Mouse (Mus musculus): Measurements from ENCODE around the gene Rai14. TPM values are rescaled to one million over a fixed set of nuclear protein-coding genes. Genes with fewer than 3 reads are reported as not detected.
"Not testable (repeated sequence)": the region's sequence is repeated elsewhere in the genome, so short reads cannot be mapped to it uniquely, and the experiment has no call there.

Gene Rai14
- polyA plus RNA-seq, 1 experiment from 2014 or later, result 9.2 TPM

GRCm38 (mm10) chr15:10554336-10554735 lies 160.1 kb downstream of the Rai14 start:
- ATAC-seq, result no peak
- H3K4me3 ChIP-seq, result no peak overlapping the region

DNA sequence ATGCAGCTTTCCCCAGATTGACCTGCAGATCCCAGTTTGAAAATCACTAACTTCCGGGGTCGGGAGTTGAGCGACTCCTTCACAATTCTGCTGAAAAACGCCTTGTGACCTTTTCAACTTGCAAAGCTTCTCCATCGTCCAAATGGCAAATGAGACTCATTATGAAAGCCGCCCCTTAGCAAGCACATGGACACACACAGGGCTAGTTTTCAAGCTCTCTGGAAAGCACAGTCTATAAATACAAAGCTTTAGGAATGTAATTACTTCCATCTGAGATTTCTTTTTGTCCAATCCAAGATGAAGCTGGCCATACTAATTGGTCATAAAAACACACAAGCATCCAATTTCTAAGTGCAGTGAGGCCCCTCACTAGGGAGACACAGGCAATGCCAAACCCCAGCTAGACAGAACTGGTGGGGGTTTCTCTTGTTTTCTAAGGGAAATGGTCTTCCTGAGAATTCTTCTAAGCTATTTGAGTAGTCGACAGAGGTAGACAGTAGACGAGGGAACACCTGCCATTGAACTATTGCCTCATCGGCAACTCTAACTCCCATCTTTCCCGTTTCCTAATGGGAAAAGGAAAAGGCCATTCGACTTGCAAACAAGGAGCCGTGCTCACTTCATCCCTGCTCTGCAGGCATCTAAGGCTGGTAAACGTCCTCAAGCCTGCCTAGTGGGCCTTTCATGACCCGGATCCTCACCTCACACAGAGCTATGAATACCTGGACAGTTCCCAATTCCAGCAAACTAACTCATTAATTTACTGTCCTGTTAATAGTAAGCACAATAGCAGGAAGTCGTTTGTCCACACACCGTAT lies 173.9 kb downstream of the Rai14 start:
- H3K27ac ChIP-seq, result no peak overlapping the region
- H3K9me3 ChIP-seq (replicated peaks), result no peaks in the 10 kb centered on the region
- no peak overlapping the region for H3K4me3 ChIP-seq
- no peaks in the 10 kb centered on the region for H3K36me3 ChIP-seq
- no peak overlapping the region for H3K9ac ChIP-seq
- no peak for ATAC-seq
- no peak overlapping the region for H3K4me2 ChIP-seq
- H3K27me3 ChIP-seq (replicated peaks), result no peaks in the 10 kb centered on the region
- H3K4me1 ChIP-seq, result no peaks in the 10 kb centered on the region
- 69% methylated on average over 16 of the region's 16 CpGs for WGBS (ENCODE audit: insufficient replicate concordance)

More at GRCm38 (mm10) chr15:10554336-10554735, 160.1 kb downstream of the Rai14 start:
- Histone ChIP-seq H3K9ac (no peak overlapping the region), H3K9me3 (replicated peaks) (no peaks in the 10 kb centered on the region), H3K36me3 (no peaks in the 10 kb centered on the region), H3K27me3 (replicated peaks) (no peaks in the 10 kb centered on the region), H3K4me2 (no peak overlapping the region), H3K4me1 (no peaks in the 10 kb centered on the region), H3K27ac (no peak overlapping the region)

DNA sequence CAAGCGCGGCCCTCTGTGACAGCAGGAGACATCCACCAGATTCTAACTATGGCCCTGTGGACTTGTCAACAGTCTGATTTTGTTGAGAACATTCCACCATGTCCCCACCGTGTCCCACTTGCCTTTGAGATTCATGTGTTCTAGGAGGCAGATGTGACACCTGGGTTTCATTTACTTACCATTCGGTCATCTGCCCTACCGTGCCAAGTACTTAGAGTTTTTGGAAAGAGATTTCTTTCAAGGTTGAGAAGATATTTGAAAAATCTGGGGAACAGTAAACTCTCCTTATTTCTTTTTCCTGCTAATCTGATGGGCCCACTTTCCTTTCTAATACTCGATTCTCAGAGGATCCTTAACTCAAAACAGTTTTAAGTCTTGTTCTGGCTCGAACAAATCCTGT lies 178.5 kb downstream of the Rai14 start:
- H3K4me1 ChIP-seq, result peaks cover 5% of the 10 kb centered on the region; the same call in 1 of the 2 replicates
- no peak for ATAC-seq
- no peak overlapping the region for H3K4me2 ChIP-seq
- WGBS (ENCODE audit: insufficient replicate concordance), result 75% methylated on average over 7 of the region's 7 CpGs
- no peaks in the 10 kb centered on the region for H3K9me3 ChIP-seq (replicated peaks)
- H3K9ac ChIP-seq, result no peak overlapping the region
- no peaks in the 10 kb centered on the region for H3K27me3 ChIP-seq (replicated peaks)
- no peak overlapping the region for H3K4me3 ChIP-seq
- H3K36me3 ChIP-seq, result no peaks in the 10 kb centered on the region
- H3K27ac ChIP-seq, result no peak overlapping the region

GRCm38 (mm10) chr15:10534591-10534990 lies 179.8 kb downstream of the Rai14 start:
- H3K27ac ChIP-seq, result no peak overlapping the region
- H3K4me2 ChIP-seq, result no peak overlapping the region
- no peak for ATAC-seq
- H3K36me3 ChIP-seq, result no peaks in the 10 kb centered on the region
- no peak overlapping the region for H3K4me3 ChIP-seq
- WGBS (ENCODE audit: insufficient replicate concordance), result 63% methylated on average over 5 of the region's 5 CpGs
- H3K4me1 ChIP-seq, result peaks cover 7% of the 10 kb centered on the region; the same call in 1 of the 2 replicates
- no peak overlapping the region for H3K9ac ChIP-seq
- H3K27me3 ChIP-seq (replicated peaks), result no peaks in the 10 kb centered on the region
- no peaks in the 10 kb centered on the region for H3K9me3 ChIP-seq (replicated peaks)

- H3K4me1 ChIP-seq; H3K36me3 ChIP-seq; H3K27me3 ChIP-seq (replicated peaks); H3K4me3 ChIP-seq; H3K27ac ChIP-seq; ATAC-seq; H3K4me2 ChIP-seq; H3K9ac ChIP-seq; H3K9me3 ChIP-seq (replicated peaks): not testable (repeated sequence)
- WGBS (ENCODE audit: insufficient replicate concordance), result 77% methylated on average over 10 of the region's 10 CpGs
Measured at GRCm38 (mm10) chr15:10533361-10533760, 181.1 kb downstream of the Rai14 start.

GRCm38 (mm10) chr15:10531352-10531751 lies 183.1 kb downstream of the Rai14 start:
- H3K36me3 ChIP-seq, result no peaks in the 10 kb centered on the region
- no peak overlapping the region for H3K27ac ChIP-seq
- H3K9me3 ChIP-seq (replicated peaks), result no peaks in the 10 kb centered on the region
- H3K27me3 ChIP-seq (replicated peaks), result no peaks in the 10 kb centered on the region
- H3K4me2 ChIP-seq, result no peak overlapping the region
- ATAC-seq, result peak; percentile 72; the same call in 1 of the 2 replicates
- 35% methylated on average over 4 of the region's 4 CpGs for WGBS (ENCODE audit: insufficient replicate concordance)
- no peak overlapping the region for H3K9ac ChIP-seq
- H3K4me3 ChIP-seq, result no peak overlapping the region
- peaks cover 7% of the 10 kb centered on the region; the same call in 1 of the 2 replicates for H3K4me1 ChIP-seq

DNA sequence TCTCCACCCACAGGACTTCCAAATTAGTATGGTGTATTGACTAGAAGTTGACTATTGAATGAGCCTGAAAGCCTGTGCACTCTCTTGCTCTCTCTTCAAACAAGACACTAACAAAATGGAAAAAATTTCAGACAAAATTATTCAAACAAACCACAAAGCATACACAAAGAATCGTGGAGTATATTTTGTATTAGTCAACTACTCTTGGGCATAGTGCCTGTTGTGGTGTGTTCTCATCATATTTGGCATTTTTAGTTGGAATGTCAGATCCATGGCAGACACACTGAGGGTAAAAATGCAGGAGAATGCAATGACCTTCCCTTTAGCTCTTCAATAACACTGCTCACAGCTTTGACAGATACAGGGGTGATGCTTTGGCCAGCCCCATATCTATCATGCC lies 188.5 kb downstream of the Rai14 start:
- H3K4me3 ChIP-seq, result no peak overlapping the region
- no peaks in the 10 kb centered on the region for H3K36me3 ChIP-seq
- H3K9me3 ChIP-seq (replicated peaks), result no peaks in the 10 kb centered on the region
- no peak overlapping the region for H3K27ac ChIP-seq
- no peaks in the 10 kb centered on the region for H3K27me3 ChIP-seq (replicated peaks)
- peaks cover 1% of the 10 kb centered on the region; the same call in 1 of the 2 replicates for H3K4me1 ChIP-seq
- 58% methylated on average over 1 of the region's 1 CpGs for WGBS (ENCODE audit: insufficient replicate concordance)
- no peak overlapping the region for H3K9ac ChIP-seq
- ATAC-seq, result no peak
- H3K4me2 ChIP-seq, result no peak overlapping the region

Other genes with a start within 250 kb of the Rai14 start
- gene Dnajc21, start 244.1 kb downstream of the Rai14 start, polyA plus RNA-seq (2016; fragmentation: Nextera tagmentation; extraction: Ambion mirVana), result 14.0 and 14.5 TPM in 2 replicates
- gene Brix1, start 228.7 kb downstream of the Rai14 start, polyA plus RNA-seq (2016; fragmentation: Nextera tagmentation; extraction: Ambion mirVana), result 111 and 112 TPM in 2 replicates
- 31.2 and 34.3 TPM in 2 replicates for gene Rad1, start 228.6 kb downstream of the Rai14 start, polyA plus RNA-seq (2016; fragmentation: Nextera tagmentation; extraction: Ambion mirVana)
- not detected in 2 replicates for gene Ttc23l, start 156.0 kb downstream of the Rai14 start, polyA plus RNA-seq (2016; fragmentation: Nextera tagmentation; extraction: Ambion mirVana)
- gene C1qtnf3, start 237.7 kb upstream of the Rai14 start, polyA plus RNA-seq (2016; fragmentation: Nextera tagmentation; extraction: Ambion mirVana), result 0.12 and 0.19 TPM in 2 replicates

All from liver, embryonic 12.5 days (tissue).